Mouse (Mus musculus): ENCODE measurements at regions not wholly inside any gene's neighbourhood (a gene's known extent, or its start where the extent isn't known, plus 50 kb on each side); places are given as distances from the start of the nearest gene placed in this dataset.

DNA sequence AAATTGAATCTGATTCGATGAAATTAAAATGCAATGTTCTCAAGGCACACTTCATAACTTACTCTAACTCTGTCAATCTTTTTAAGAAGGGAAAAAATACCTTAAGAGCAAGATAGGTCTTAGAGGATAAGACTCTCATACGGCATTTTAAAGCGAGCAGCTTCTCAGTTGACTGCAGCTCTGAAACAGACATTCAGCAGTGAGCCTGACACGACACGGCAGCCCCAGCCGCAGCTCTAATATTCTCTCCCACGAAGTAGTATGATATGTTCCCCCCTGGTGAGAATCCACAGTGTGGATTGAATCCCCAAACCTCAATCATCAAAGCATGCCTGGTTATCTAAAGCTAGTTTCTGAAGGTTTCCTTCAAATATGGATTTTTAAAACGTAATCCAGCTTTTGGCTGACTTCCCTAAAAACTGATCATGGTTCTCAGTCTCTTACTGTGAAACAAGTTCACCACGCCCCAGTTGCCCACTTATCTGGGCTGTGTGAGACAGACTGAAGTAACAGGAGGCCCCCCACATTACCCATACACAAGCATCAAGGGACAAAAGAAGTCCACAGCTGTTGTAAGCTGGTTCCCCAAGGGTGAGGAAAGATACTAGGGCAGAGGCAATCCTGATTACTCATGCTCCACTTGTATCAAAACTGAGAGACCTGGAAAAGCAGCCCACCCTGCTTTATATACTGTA is 182.8 kb upstream of the Tas2r134 start:
- H3K36me3 ChIP-seq = no peaks in the 10 kb centered on the region
- no peak overlapping the region for H3K27ac ChIP-seq (replicated peaks)
- H3K27me3 ChIP-seq = no peaks in the 10 kb centered on the region
- H3K4me3 ChIP-seq = no peak overlapping the region
- H3K4me2 ChIP-seq = no peak overlapping the region
- ATAC-seq (ENCODE audit: low FRiP score, low read depth) = no peak
- H3K4me1 ChIP-seq (replicated peaks) = 0 out of 2 replicates have a peak, but pooled peaks cover 7% of the 10 kb centered on the region
- H3K9me3 ChIP-seq = no peaks in the 10 kb centered on the region
- WGBS = 63% methylated on average over 9 of the region's 9 CpGs
- H3K9ac ChIP-seq = no peak overlapping the region

DNA sequence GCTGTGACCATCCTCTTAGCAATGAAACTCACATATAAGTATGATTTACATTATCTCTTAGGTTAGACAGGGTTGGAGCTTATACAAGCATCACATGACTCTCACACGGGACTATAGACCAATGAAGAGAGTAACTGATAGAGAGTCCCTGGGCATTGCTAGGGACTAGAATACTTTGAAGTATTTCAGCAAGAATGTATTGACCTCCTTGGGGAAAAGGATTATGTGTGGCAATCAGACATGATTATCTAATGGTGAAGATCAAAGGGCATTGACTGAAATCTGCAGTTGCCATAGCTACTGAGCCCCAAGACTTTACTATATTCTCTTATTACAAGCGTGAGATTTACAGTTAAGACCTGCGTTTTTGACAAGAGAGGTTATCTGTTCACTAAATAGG is 183.4 kb upstream of the Tas2r134 start:
- Histone ChIP-seq H3K36me3 (no peaks in the 10 kb centered on the region), H3K4me3 (no peak overlapping the region), H3K27ac (replicated peaks) (no peak overlapping the region), H3K4me1 (replicated peaks) (0 out of 2 replicates have a peak, but pooled peaks cover 7% of the 10 kb centered on the region), H3K27me3 (no peaks in the 10 kb centered on the region), H3K9me3 (no peaks in the 10 kb centered on the region), H3K4me2 (no peak overlapping the region), H3K9ac (no peak overlapping the region)
- ATAC-seq (ENCODE audit: low FRiP score, low read depth) = no peak
- WGBS = 60% methylated on average over 3 of the region's 3 CpGs

GRCm38 (mm10) chr2:51439047-51439446 is 188.3 kb upstream of the Tas2r134 start:
- no peaks in the 10 kb centered on the region for H3K36me3 ChIP-seq
- H3K9ac ChIP-seq = no peak overlapping the region
- H3K27ac ChIP-seq (replicated peaks) = no peak overlapping the region
- WGBS = 74% methylated on average over 1 of the region's 1 CpGs
- no peak for ATAC-seq (ENCODE audit: low FRiP score, low read depth)
- H3K4me3 ChIP-seq = no peak overlapping the region
- H3K27me3 ChIP-seq = no peaks in the 10 kb centered on the region
- H3K4me1 ChIP-seq (replicated peaks) = 0 out of 2 replicates have a peak, but pooled peaks cover 4% of the 10 kb centered on the region
- H3K9me3 ChIP-seq = no peaks in the 10 kb centered on the region
- H3K4me2 ChIP-seq = no peak overlapping the region

- Histone ChIP-seq H3K4me3 (no peak overlapping the region), H3K27me3 (no peaks in the 10 kb centered on the region), H3K36me3 (no peaks in the 10 kb centered on the region), H3K4me2 (no peak overlapping the region), H3K27ac (replicated peaks) (no peak overlapping the region), H3K4me1 (replicated peaks) (no peaks in the 10 kb centered on the region), H3K9ac (no peak overlapping the region), H3K9me3 (no peaks in the 10 kb centered on the region)
- ATAC-seq (ENCODE audit: low FRiP score, low read depth) = no peak
- 45% methylated on average over 3 of the region's 3 CpGs for WGBS
Observed at GRCm38 (mm10) chr2:51436590-51436989, 190.7 kb upstream of the Tas2r134 start.

DNA sequence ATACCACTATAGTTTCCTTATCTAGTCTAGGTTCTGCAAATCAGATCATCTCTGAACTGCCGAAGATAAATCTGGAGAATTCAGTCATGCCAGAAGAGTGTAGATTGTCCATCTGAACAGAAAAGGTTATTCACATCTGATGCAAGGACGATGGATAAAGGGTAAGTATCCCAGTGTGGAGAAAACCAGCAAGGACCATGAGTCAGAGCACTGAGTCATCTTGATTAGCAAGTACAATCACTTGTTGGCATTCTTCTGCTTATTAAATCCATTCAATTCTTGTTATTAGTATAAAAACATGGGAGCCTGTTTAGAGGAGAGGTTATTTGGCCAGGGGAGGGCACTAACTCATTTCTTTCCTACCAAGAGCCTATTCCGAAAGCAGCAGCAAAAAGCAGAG is 195.7 kb upstream of the Tas2r134 start:
- Histone ChIP-seq H3K36me3 (no peaks in the 10 kb centered on the region), H3K9ac (no peak overlapping the region), H3K27me3 (no peaks in the 10 kb centered on the region), H3K4me1 (replicated peaks) (no peaks in the 10 kb centered on the region), H3K4me2 (no peak overlapping the region), H3K9me3 (no peaks in the 10 kb centered on the region), H3K27ac (replicated peaks) (no peak overlapping the region), H3K4me3 (no peak overlapping the region)
- WGBS = 90% methylated on average over 3 of the region's 3 CpGs
- ATAC-seq (ENCODE audit: low FRiP score, low read depth) = no peak

DNA sequence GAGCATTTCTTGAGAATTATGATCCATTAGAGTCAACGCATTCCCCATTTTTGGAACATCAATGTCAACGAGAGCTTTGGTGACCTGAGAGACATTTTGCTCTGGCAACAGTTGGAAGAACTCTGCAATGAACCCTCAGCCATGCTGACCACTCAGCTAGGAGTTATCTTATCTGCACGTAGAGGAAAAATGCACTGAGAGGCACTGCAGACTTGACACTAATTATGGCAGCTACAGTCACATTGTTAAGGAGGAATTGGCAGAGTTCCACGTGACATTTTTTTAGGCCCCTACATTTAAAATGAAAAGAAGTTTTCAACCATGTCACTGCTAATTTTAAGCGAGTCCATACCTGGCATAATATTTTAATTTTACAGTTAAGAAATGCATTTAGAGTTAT is 197.6 kb upstream of the Tas2r134 start:
- no peak for ATAC-seq (ENCODE audit: low FRiP score, low read depth)

GRCm38 (mm10) chr2:51422442-51422841 is 204.9 kb upstream of the Tas2r134 start:
- no peak for ATAC-seq (ENCODE audit: low FRiP score, low read depth)
- H3K9me3 ChIP-seq = no peaks in the 10 kb centered on the region
- no peak overlapping the region for H3K4me3 ChIP-seq
- no peak overlapping the region for H3K4me2 ChIP-seq
- H3K36me3 ChIP-seq = no peaks in the 10 kb centered on the region
- H3K4me1 ChIP-seq (replicated peaks) = no peaks in the 10 kb centered on the region
- WGBS = 59% methylated on average over 6 of the region's 6 CpGs
- no peak overlapping the region for H3K27ac ChIP-seq (replicated peaks)
- H3K27me3 ChIP-seq = no peaks in the 10 kb centered on the region
- no peak overlapping the region for H3K9ac ChIP-seq

More for the DNA sequence above, 197.6 kb upstream of the Tas2r134 start:
- H3K4me3 ChIP-seq = no peak overlapping the region
- H3K36me3 ChIP-seq = no peaks in the 10 kb centered on the region
- no peak overlapping the region for H3K9ac ChIP-seq
- H3K27ac ChIP-seq (replicated peaks) = no peak overlapping the region
- no peaks in the 10 kb centered on the region for H3K27me3 ChIP-seq
- no peaks in the 10 kb centered on the region for H3K9me3 ChIP-seq
- H3K4me1 ChIP-seq (replicated peaks) = no peaks in the 10 kb centered on the region
- H3K4me2 ChIP-seq = no peak overlapping the region
- WGBS = 71% methylated on average over 5 of the region's 5 CpGs

- Histone ChIP-seq H3K9me3 (no peaks in the 10 kb centered on the region), H3K9ac (no peak overlapping the region), H3K27ac (replicated peaks) (0 out of 2 replicates have a peak overlapping the region, but pooled peaks have one; percentile 14), H3K4me2 (no peak overlapping the region), H3K4me3 (no peak overlapping the region), H3K27me3 (no peaks in the 10 kb centered on the region), H3K4me1 (replicated peaks) (no peaks in the 10 kb centered on the region), H3K36me3 (no peaks in the 10 kb centered on the region)
- 52% methylated on average over 10 of the region's 10 CpGs for WGBS
- ATAC-seq (ENCODE audit: low FRiP score, low read depth) = 0 out of 2 replicates have a peak, but pooled peaks have one; percentile 27
Observed at GRCm38 (mm10) chr2:51417908-51418690, 209.2 kb upstream of the Tas2r134 start.

DNA sequence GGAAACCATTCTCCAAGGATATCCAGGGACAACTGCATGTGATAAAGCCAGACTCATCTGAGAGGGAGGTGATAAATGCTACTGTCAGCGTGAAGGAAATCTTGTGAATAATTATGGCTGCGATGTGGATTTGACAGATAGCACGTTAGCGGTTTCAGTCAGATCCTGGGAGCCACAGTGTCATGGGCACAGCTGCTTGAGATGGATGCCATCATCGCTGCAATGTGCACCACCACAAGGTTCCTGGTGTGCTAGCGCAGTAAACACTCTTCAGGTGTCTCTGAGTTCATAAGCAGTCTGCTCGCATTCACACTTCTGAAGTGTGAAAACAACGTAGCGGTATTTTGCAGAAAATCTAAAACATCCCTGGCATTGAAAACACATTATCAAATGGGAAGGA is 238.9 kb upstream of the Tas2r134 start:
- Histone ChIP-seq H3K4me1 (replicated peaks) (no peaks in the 10 kb centered on the region), H3K4me2 (no peak overlapping the region), H3K9ac (no peak overlapping the region), H3K4me3 (no peak overlapping the region), H3K27ac (replicated peaks) (no peak overlapping the region), H3K27me3 (no peaks in the 10 kb centered on the region), H3K9me3 (no peaks in the 10 kb centered on the region), H3K36me3 (no peaks in the 10 kb centered on the region)
- WGBS = 80% methylated on average over 9 of the region's 9 CpGs
- no peak for ATAC-seq (ENCODE audit: low FRiP score, low read depth)

GRCm38 (mm10) chr2:51387136-51387535 is 238.2 kb upstream of the Rnd3 start:
- Histone ChIP-seq H3K36me3 (no peaks in the 10 kb centered on the region), H3K27ac (replicated peaks) (no peak overlapping the region), H3K4me3 (no peak overlapping the region), H3K27me3 (no peaks in the 10 kb centered on the region), H3K9ac (no peak overlapping the region), H3K9me3 (no peaks in the 10 kb centered on the region), H3K4me1 (replicated peaks) (no peaks in the 10 kb centered on the region), H3K4me2 (no peak overlapping the region)
- 41% methylated on average over 1 of the region's 1 CpGs for WGBS
- ATAC-seq (ENCODE audit: low FRiP score, low read depth) = peak; percentile 45; the same call in 1 of the 2 replicates

GRCm38 (mm10) chr2:51376597-51376996 is 227.7 kb upstream of the Rnd3 start:
- H3K9ac ChIP-seq = no peak overlapping the region
- H3K4me2 ChIP-seq = no peak overlapping the region
- 91% methylated on average over 4 of the region's 4 CpGs for WGBS
- no peaks in the 10 kb centered on the region for H3K9me3 ChIP-seq
- H3K4me1 ChIP-seq (replicated peaks) = no peaks in the 10 kb centered on the region
- H3K27ac ChIP-seq (replicated peaks) = no peak overlapping the region
- H3K27me3 ChIP-seq = no peaks in the 10 kb centered on the region
- ATAC-seq (ENCODE audit: low FRiP score, low read depth) = no peak
- H3K4me3 ChIP-seq = no peak overlapping the region
- no peaks in the 10 kb centered on the region for H3K36me3 ChIP-seq

DNA sequence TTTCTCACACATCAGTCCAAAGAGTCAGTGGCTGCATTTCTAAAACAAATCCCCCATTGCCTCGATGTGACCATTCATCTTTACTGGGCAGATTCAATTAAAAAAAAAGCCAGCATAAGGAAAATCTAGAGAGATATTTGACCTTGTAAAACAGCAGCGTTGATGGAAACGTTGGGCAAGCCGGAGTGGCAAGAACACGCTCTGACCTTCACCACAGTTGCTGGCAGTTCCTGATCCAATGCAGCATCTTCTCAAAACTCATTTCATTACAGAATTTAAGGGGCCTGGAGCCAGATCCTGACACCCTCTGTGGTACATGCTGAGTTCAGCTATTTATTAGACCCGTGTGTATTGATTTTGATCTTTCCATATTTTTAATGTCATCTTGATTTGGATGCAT is 225.7 kb upstream of the Rnd3 start:
- Histone ChIP-seq H3K36me3 (no peaks in the 10 kb centered on the region), H3K4me3 (no peak overlapping the region), H3K4me2 (no peak overlapping the region), H3K27me3 (no peaks in the 10 kb centered on the region), H3K9me3 (no peaks in the 10 kb centered on the region), H3K9ac (no peak overlapping the region), H3K4me1 (replicated peaks) (no peaks in the 10 kb centered on the region), H3K27ac (replicated peaks) (no peak overlapping the region)
- 88% methylated on average over 6 of the region's 6 CpGs for WGBS
- no peak for ATAC-seq (ENCODE audit: low FRiP score, low read depth)

Data from hindbrain, embryonic 15.5 days (tissue).